Mouse (Mus musculus) limb, embryonic 11.5 days (tissue): ENCODE results near the gene 4930404N11Rik. TPM values are rescaled to one million over a fixed set of nuclear protein-coding genes. Genes with fewer than 3 reads are reported as not detected.
A peak's percentile ranks its signal among the peaks of the same experiment; 100 is the strongest.

ENCODE experiments used
- ATAC-seq: fragments of 200-750 bp; cut with Nextera tagmentation; 2 replicates; pipeline ENCODE4 v1.8.0; 2017; ENCODE audit warnings: low read depth; ENCODE audit not compliant: insufficient number of reproducible peaks, low FRiP score, low TSS enrichment
- DNase-seq: peaks from one replicate; pipeline ENCODE4 v3.0.0-alpha.2; 2015; ENCODE audit warnings: low spot score
- H3K27ac ChIP-seq: fragments of 300-500 bp; sonication (generic); replicated peaks from 2 replicates; pipeline ENCODE4 v1.5.1; 2014; ENCODE audit warnings: low read depth, mild to moderate bottlenecking, low read length
- H3K27me3 ChIP-seq: fragments of 300-500 bp; sonication (generic); 2 replicates; pipeline ENCODE4 v1.6.1; 2014; ENCODE audit warnings: mild to moderate bottlenecking, low read length, mixed read lengths; ENCODE audit not compliant: control insufficient read depth, insufficient read depth
- H3K36me3 ChIP-seq: fragments of 300-500 bp; sonication (generic); 2 replicates; pipeline ENCODE4 v1.6.1; 2014; ENCODE audit warnings: mild to moderate bottlenecking, low read length, moderate library complexity, mixed read lengths; ENCODE audit not compliant: control insufficient read depth, insufficient read depth
- H3K4me1 ChIP-seq: fragments of 300-500 bp; sonication (generic); 2 replicates; pipeline ENCODE4 v1.6.1; 2014; ENCODE audit warnings: low read length, mixed read lengths; ENCODE audit not compliant: control insufficient read depth, insufficient read depth
- H3K4me2 ChIP-seq: fragments of 300-500 bp; sonication (generic); 2 replicates; pipeline ENCODE4 v1.6.1; 2014; ENCODE audit warnings: low read depth, mild to moderate bottlenecking, moderate library complexity; ENCODE audit not compliant: severe bottlenecking
- H3K4me3 ChIP-seq: fragments of 300-500 bp; sonication (generic); 2 replicates; pipeline ENCODE4 v1.5.1; 2014; ENCODE audit warnings: low read depth, low read length
- H3K9ac ChIP-seq: fragments of 300-500 bp; sonication (generic); 2 replicates; pipeline ENCODE4 v1.6.1; 2014; ENCODE audit warnings: mild to moderate bottlenecking, low read length
- H3K9me3 ChIP-seq: fragments of 300-500 bp; sonication (generic); 2 replicates; pipeline ENCODE4 v1.6.1; 2016; ENCODE audit warnings: low read length; ENCODE audit not compliant: control insufficient read depth
- WGBS: fragments of 180-500 bp; shearing (Covaris S2); extraction: QIAGEN DNeasy Blood & Tissue Kit; methylation state at CpG from one replicate; pipeline ENCODE4 v1.1.7; 2014; 5-methylcytosine and 5-hydroxymethylcytosine counted together
- polyA plus RNA-seq: library from polyadenylated mRNA; unstranded; fragments of >200 nt; fragmentation: Nextera tagmentation; extraction: Ambion mirVana; gene quantifications from 2 replicates; pipeline ENCODE4 v1.2.1, GENCODE M21; 2014

The 4930404N11Rik gene
- polyA plus RNA-seq, 1 experiment from 2014 or later = 0.21 TPM

- WGBS = 13% methylated on average over 27 of the region's 29 CpGs
- Histone ChIP-seq H3K4me2 (peak overlapping the region; percentile 16; the same call in 1 of the 2 replicates), H3K9ac (peak overlapping the region; percentile 40)
Measured at GRCm38 (mm10) chr10:81332277-81332676, 33.3 kb downstream of the 4930404N11Rik start.

GRCm38 (mm10) chr10:81330007-81330406 lies 35.6 kb downstream of the 4930404N11Rik start:
- Histone ChIP-seq H3K36me3 (peaks cover 19% of the 10 kb centered on the region), H3K4me2 (no peak overlapping the region), H3K27me3 (peaks cover 14% of the 10 kb centered on the region), H3K4me1 (peaks cover 10% of the 10 kb centered on the region; the same call in 1 of the 2 replicates), H3K9ac (no peak overlapping the region), H3K4me3 (no peak overlapping the region), H3K27ac (0 out of 2 replicates have a peak overlapping the region, but pooled peaks have one; percentile 8), H3K9me3 (no peaks in the 10 kb centered on the region)
- no peak for ATAC-seq
- WGBS = 60% methylated on average over 4 of the region's 4 CpGs
- no peak for DNase-seq

More at GRCm38 (mm10) chr10:81332277-81332676, 33.3 kb downstream of the 4930404N11Rik start:
- ATAC-seq = no peak
- Histone ChIP-seq H3K27ac (no peak overlapping the region), H3K9me3 (no peaks in the 10 kb centered on the region), H3K36me3 (peaks cover under 1% of the 10 kb centered on the region; the same call in 1 of the 2 replicates), H3K4me1 (peaks cover 16% of the 10 kb centered on the region), H3K27me3 (peaks cover 14% of the 10 kb centered on the region), H3K4me3 (no peak overlapping the region)
- no peak for DNase-seq

GRCm38 (mm10) chr10:81329194-81329975 lies 36.2 kb downstream of the 4930404N11Rik start:
- ATAC-seq (no peak), DNase-seq (no peak)
- H3K27me3 ChIP-seq = peaks cover 14% of the 10 kb centered on the region
- WGBS = 69% methylated on average over 10 of the region's 10 CpGs
- peak overlapping the region; percentile 30; the same call in 1 of the 2 replicates for H3K9ac ChIP-seq
- H3K4me2 ChIP-seq = no peak overlapping the region
- 0 out of 2 replicates have a peak overlapping the region, but pooled peaks have one; percentile 8 for H3K27ac ChIP-seq
- no peak overlapping the region for H3K4me3 ChIP-seq
- H3K9me3 ChIP-seq = no peaks in the 10 kb centered on the region
- H3K4me1 ChIP-seq = 0 out of 2 replicates have a peak, but pooled peaks cover 7% of the 10 kb centered on the region
- peaks cover 25% of the 10 kb centered on the region for H3K36me3 ChIP-seq

- ATAC-seq = no peak
- peak within 1 kb of the TSS; percentile 30; the same call in 1 of the 2 replicates for H3K9ac ChIP-seq
- H3K9me3 ChIP-seq = no peaks in the 10 kb centered on the region
- H3K4me1 ChIP-seq = 0 out of 2 replicates have a peak, but pooled peaks cover 7% of the 10 kb centered on the region
- WGBS = 4% methylated on average over 8 of the region's 10 CpGs
- H3K27me3 ChIP-seq = peaks cover 13% of the 10 kb centered on the region
- peaks cover 35% of the 10 kb centered on the region for H3K36me3 ChIP-seq
- no peak for DNase-seq
- no peak within 1 kb of the TSS for H3K4me3 ChIP-seq
- no peak within 1 kb of the TSS for H3K27ac ChIP-seq
- no peak within 1 kb of the TSS for H3K4me2 ChIP-seq
Measured at GRCm38 (mm10) chr10:81328386-81328785, 37.2 kb downstream of the 4930404N11Rik start, which contains the start of gene Tbxa2r. Gene Tbxa2r, plus strand, starts transcription at chr10:81328731.

DNA sequence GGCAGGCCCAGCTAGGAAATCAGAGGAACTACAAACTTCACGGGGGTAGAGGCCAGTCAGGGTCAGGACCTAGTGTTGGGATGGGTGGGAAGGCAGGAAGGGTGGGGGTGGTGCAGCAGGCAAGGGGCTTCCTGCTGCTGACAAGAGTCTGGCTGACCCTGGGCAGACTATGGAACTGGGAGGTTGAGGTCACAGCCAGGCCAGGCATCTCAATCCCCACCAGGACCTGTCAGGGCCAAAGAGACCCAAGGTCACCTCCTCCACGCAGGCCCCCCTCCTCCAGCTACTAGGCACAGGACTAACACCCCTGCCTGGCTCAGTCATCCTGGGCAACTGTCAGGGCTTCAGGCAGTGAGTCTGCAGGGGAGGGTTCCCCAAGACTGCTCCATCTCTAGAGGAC lies 37.7 kb downstream of the 4930404N11Rik start:
- H3K27ac ChIP-seq = no peak overlapping the region
- H3K4me2 ChIP-seq = no peak overlapping the region
- no peak overlapping the region for H3K4me3 ChIP-seq
- peaks cover 38% of the 10 kb centered on the region for H3K36me3 ChIP-seq
- H3K4me1 ChIP-seq = 0 out of 2 replicates have a peak, but pooled peaks cover 7% of the 10 kb centered on the region
- no peaks in the 10 kb centered on the region for H3K9me3 ChIP-seq
- H3K27me3 ChIP-seq = peaks cover 12% of the 10 kb centered on the region
- ATAC-seq = no peak
- 9% methylated on average over 2 of the region's 2 CpGs for WGBS
- no peak for DNase-seq
- no peak overlapping the region for H3K9ac ChIP-seq

DNA sequence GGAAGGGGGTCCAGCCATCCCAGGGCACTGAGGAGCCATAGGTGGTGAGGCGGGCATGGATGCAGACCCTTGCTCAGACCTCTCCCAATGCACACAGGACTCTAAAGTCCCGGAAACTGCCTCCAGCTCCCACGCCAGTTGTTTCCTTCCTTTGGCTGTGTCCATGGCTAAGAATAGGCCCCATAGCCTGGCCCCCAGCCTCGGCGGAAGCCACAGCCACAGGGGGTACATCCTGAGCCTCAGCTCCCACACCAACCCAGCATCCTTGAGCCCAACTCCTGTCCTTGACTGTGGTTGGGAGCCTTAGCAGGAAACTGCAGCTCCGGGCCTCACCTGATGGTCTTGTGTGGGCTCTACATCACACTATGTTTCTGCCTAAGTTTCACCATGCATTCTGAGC lies 38.8 kb downstream of the 4930404N11Rik start:
- no peak overlapping the region for H3K4me2 ChIP-seq
- peaks cover 4% of the 10 kb centered on the region; the same call in 1 of the 2 replicates for H3K27me3 ChIP-seq
- H3K4me3 ChIP-seq = no peak overlapping the region
- H3K4me1 ChIP-seq = peaks cover 12% of the 10 kb centered on the region; the same call in 1 of the 2 replicates
- H3K9me3 ChIP-seq = no peaks in the 10 kb centered on the region
- H3K36me3 ChIP-seq = peaks cover 42% of the 10 kb centered on the region
- H3K9ac ChIP-seq = no peak overlapping the region
- H3K27ac ChIP-seq = no peak overlapping the region
- ATAC-seq = no peak
- DNase-seq = no peak
- WGBS = 81% methylated on average over 6 of the region's 6 CpGs

- no peak for ATAC-seq
- peaks cover 42% of the 10 kb centered on the region for H3K36me3 ChIP-seq
- no peak overlapping the region for H3K4me2 ChIP-seq
- DNase-seq = no peak
- H3K9ac ChIP-seq = no peak overlapping the region
- H3K4me3 ChIP-seq = no peak overlapping the region
- H3K27ac ChIP-seq = no peak overlapping the region
- no peaks in the 10 kb centered on the region for H3K27me3 ChIP-seq
- no peaks in the 10 kb centered on the region for H3K9me3 ChIP-seq
- 96% methylated on average over 18 of the region's 18 CpGs for WGBS
- peaks cover 14% of the 10 kb centered on the region; the same call in 1 of the 2 replicates for H3K4me1 ChIP-seq
Measured at GRCm38 (mm10) chr10:81325781-81326180, 39.8 kb downstream of the 4930404N11Rik start.

GRCm38 (mm10) chr10:81325176-81325575 lies 40.4 kb downstream of the 4930404N11Rik start:
- Histone ChIP-seq H3K9ac (no peak overlapping the region), H3K36me3 (peaks cover 42% of the 10 kb centered on the region), H3K27me3 (no peaks in the 10 kb centered on the region), H3K4me2 (no peak overlapping the region), H3K27ac (no peak overlapping the region), H3K4me1 (peaks cover 14% of the 10 kb centered on the region; the same call in 1 of the 2 replicates), H3K9me3 (no peaks in the 10 kb centered on the region), H3K4me3 (no peak overlapping the region)
- WGBS = 95% methylated on average over 21 of the region's 21 CpGs
- DNase-seq (no peak), ATAC-seq (no peak)
